Mouse (Mus musculus) retina, postnatal 7 days (tissue): Measurements from ENCODE around the gene Golga5.

Source experiments
- DNase-seq: peaks from one replicate; pipeline ENCODE4 v3.0.0-alpha.2; 2012; ENCODE audit warnings: low read depth, low spot score

Gene Golga5

GRCm38 (mm10) chr12:102514151-102514550 lies 45.2 kb downstream of the Golga5 start:
- DNase-seq, result no peak

- no peak for DNase-seq
These were observed 45.8 kb downstream of the Golga5 start for GRCm38 (mm10) chr12:102514751-102515150.

- no peak for DNase-seq
These were observed 47.2 kb downstream of the Golga5 start for GRCm38 (mm10) chr12:102516151-102516550.

GRCm38 (mm10) chr12:102517647-102518046 lies 48.7 kb downstream of the Golga5 start:
- DNase-seq, result no peak

GRCm38 (mm10) chr12:102519929-102520720 lies 51.2 kb downstream of the Golga5 start:
- DNase-seq, result no peak

- no peak for DNase-seq
These were observed 52.9 kb downstream of the Golga5 start for GRCm38 (mm10) chr12:102521777-102522319.

GRCm38 (mm10) chr12:102524216-102524615 lies 55.3 kb downstream of the Golga5 start:
- no peak for DNase-seq

GRCm38 (mm10) chr12:102524760-102525159 lies 55.8 kb downstream of the Golga5 start:
- DNase-seq, result peak; percentile 41

- no peak for DNase-seq
These were observed 59.1 kb downstream of the Golga5 start for GRCm38 (mm10) chr12:102527989-102528388.

GRCm38 (mm10) chr12:102535796-102536195 lies 66.9 kb downstream of the Golga5 start:
- no peak for DNase-seq

- no peak for DNase-seq
These were observed 71.3 kb downstream of the Golga5 start for GRCm38 (mm10) chr12:102540278-102540677.

- DNase-seq, result no peak
These were observed 72.2 kb downstream of the Golga5 start for GRCm38 (mm10) chr12:102541168-102541567.

GRCm38 (mm10) chr12:102545122-102545521 lies 76.2 kb downstream of the Golga5 start:
- DNase-seq, result no peak
